Mouse (Mus musculus) thymus, adult 2 months (tissue): ENCODE data around the gene Susd5.

Experiments used
- CTCF ChIP-seq: fragments of 200-500 bp; IDR thresholded peaks from 2 replicates; pipeline ENCODE4 v1.5.1; 2012; ENCODE audit warnings: mild to moderate bottlenecking, control low read depth, low read length, moderate library complexity, borderline replicate concordance; ENCODE audit not compliant: control insufficient read depth, poor library complexity, insufficient read depth; ENCODE audit errors: extremely low read depth
- POLR2A ChIP-seq: fragments of 200-500 bp; IDR thresholded peaks from 2 replicates; pipeline ENCODE4 v1.6.1; 2012; ENCODE audit warnings: mild to moderate bottlenecking, low read length, control low read depth, moderate library complexity; ENCODE audit not compliant: control insufficient read depth, poor library complexity, insufficient read depth; ENCODE audit errors: extremely low read depth

GRCm38 (mm10) chr9:114026261-114026934 lies 30.5 kb upstream of the Susd5 start:
- TF ChIP-seq CTCF (no peak), POLR2A (0 out of 2 replicates have a peak, but pooled peaks have one; percentile 10)
